Mouse (Mus musculus): ENCODE results near the gene Ssr2. TPM values are rescaled to one million over a fixed set of nuclear protein-coding genes. Genes with fewer than 3 reads are reported as not detected.

Ssr2 gene
- polyA plus RNA-seq, 1 experiment, result 6.5 TPM

DNA sequence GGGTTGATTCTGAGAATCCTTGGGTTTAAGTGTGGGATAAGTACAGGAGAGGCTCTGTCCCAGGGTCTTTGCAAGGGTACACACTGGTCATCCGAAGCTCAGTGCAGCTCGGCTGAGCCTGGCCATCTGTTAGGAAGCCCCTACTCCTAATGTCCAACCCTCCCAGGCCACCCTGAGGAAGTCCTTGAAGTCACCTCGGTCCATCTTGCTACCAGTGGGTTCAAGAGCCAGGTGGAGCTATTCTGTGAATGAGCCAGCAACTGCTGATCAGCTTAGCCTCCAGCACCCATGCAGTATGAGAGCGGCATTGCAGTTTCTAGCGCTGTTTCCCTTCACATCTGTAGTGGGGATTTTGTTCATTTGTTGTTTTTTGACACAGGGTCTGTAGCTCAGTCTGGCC, 35.6 kb upstream of the Ssr2 start:
- Histone ChIP-seq H3K4me3 (replicated peaks) (no peak overlapping the region), H3K27me3 (ENCODE audit: control insufficient read depth) (peaks cover under 1% of the 10 kb centered on the region; the same call in 1 of the 2 replicates), H3K36me3 (ENCODE audit: control insufficient read depth) (no peaks in the 10 kb centered on the region), H3K4me1 (ENCODE audit: control insufficient read depth) (peaks cover 27% of the 10 kb centered on the region), H3K9me3 (ENCODE audit: control insufficient read depth, low read length) (no peaks in the 10 kb centered on the region)
- no peak for TF ChIP-seq GATA1 (IDR thresholded peaks at IDR 0.05; ENCODE audit: low read length)
- TF ChIP-seq TAL1 (IDR thresholded peaks at IDR 0.05; ENCODE audit: low read length), result no peak

- H3K4me1 ChIP-seq (ENCODE audit: control insufficient read depth), result peaks cover 17% of the 10 kb centered on the region
- no peaks in the 10 kb centered on the region for H3K27me3 ChIP-seq (ENCODE audit: control insufficient read depth)
- H3K4me3 ChIP-seq (replicated peaks), result no peak overlapping the region
- H3K9me3 ChIP-seq (ENCODE audit: control insufficient read depth, low read length), result no peaks in the 10 kb centered on the region
- TF ChIP-seq TAL1 (IDR thresholded peaks at IDR 0.05; ENCODE audit: low read length) (no peak), GATA1 (IDR thresholded peaks at IDR 0.05; ENCODE audit: low read length) (no peak)
- no peaks in the 10 kb centered on the region for H3K36me3 ChIP-seq (ENCODE audit: control insufficient read depth)
These were observed 33.9 kb upstream of the Ssr2 start for GRCm38 (mm10) chr3:88541622-88542401.

DNA sequence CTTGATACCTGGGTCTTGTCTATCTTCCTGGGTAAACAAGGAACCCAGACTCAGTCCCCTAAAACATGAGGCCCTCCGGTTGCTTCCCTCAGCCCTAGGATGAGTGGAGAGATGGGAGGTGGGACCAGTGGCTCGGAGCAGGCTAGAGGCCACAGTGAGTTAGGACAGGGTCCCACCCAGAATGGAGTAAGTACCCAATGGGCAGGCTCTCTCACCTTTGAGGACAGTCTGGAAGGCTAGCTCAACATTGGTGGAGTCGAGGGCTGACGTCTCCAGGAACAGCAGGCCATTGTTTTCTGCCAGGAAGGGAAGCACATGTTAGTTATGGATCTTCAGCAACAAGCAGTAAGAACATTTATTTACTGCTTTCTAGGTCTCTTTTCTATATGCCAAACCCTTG, 33.2 kb upstream of the Ssr2 start:
- H3K4me3 ChIP-seq (replicated peaks), result no peak overlapping the region
- peaks cover 16% of the 10 kb centered on the region for H3K4me1 ChIP-seq (ENCODE audit: control insufficient read depth)
- no peaks in the 10 kb centered on the region for H3K36me3 ChIP-seq (ENCODE audit: control insufficient read depth)
- H3K9me3 ChIP-seq (ENCODE audit: control insufficient read depth, low read length), result no peaks in the 10 kb centered on the region
- no peak for TF ChIP-seq TAL1 (IDR thresholded peaks at IDR 0.05; ENCODE audit: low read length)
- TF ChIP-seq GATA1 (IDR thresholded peaks at IDR 0.05; ENCODE audit: low read length), result no peak
- no peaks in the 10 kb centered on the region for H3K27me3 ChIP-seq (ENCODE audit: control insufficient read depth)

DNA sequence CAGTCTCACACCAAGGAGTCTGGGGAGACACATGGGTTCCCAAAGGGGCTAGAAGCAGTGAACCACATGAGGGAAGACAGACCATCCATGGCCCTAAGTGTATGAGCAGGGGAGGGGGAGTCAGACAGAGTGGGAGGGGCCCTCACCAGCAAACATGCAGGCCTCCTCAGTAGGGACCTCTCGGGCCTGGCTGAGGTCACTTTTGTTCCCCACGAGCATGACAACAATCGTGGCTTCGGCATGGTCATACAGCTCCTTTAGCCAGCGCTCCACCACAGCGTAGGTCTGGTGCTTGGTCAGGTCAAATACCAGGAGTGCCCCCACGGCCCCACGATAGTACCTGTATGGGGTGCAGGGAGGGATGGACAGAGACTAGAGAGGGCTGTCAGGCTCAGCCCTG, 32.5 kb upstream of the Ssr2 start:
- H3K9me3 ChIP-seq (ENCODE audit: control insufficient read depth, low read length), result no peaks in the 10 kb centered on the region
- TF ChIP-seq TAL1 (IDR thresholded peaks at IDR 0.05; ENCODE audit: low read length) (no peak), GATA1 (IDR thresholded peaks at IDR 0.05; ENCODE audit: low read length) (no peak)
- H3K4me3 ChIP-seq (replicated peaks), result no peak overlapping the region
- no peaks in the 10 kb centered on the region for H3K27me3 ChIP-seq (ENCODE audit: control insufficient read depth)
- no peaks in the 10 kb centered on the region for H3K36me3 ChIP-seq (ENCODE audit: control insufficient read depth)
- peaks cover 16% of the 10 kb centered on the region for H3K4me1 ChIP-seq (ENCODE audit: control insufficient read depth)

GRCm38 (mm10) chr3:88543651-88544410, 31.8 kb upstream of the Ssr2 start:
- H3K36me3 ChIP-seq (ENCODE audit: control insufficient read depth), result peaks cover 3% of the 10 kb centered on the region; the same call in 1 of the 2 replicates
- no peaks in the 10 kb centered on the region for H3K9me3 ChIP-seq (ENCODE audit: control insufficient read depth, low read length)
- H3K27me3 ChIP-seq (ENCODE audit: control insufficient read depth), result no peaks in the 10 kb centered on the region
- H3K4me1 ChIP-seq (ENCODE audit: control insufficient read depth), result peaks cover 18% of the 10 kb centered on the region
- TF ChIP-seq GATA1 (IDR thresholded peaks at IDR 0.05; ENCODE audit: low read length) (no peak), TAL1 (IDR thresholded peaks at IDR 0.05; ENCODE audit: low read length) (no peak)
- no peak overlapping the region for H3K4me3 ChIP-seq (replicated peaks)

- Histone ChIP-seq H3K27me3 (ENCODE audit: control insufficient read depth) (no peaks in the 10 kb centered on the region), H3K9me3 (ENCODE audit: control insufficient read depth, low read length) (no peaks in the 10 kb centered on the region), H3K36me3 (ENCODE audit: control insufficient read depth) (peaks cover 3% of the 10 kb centered on the region; the same call in 1 of the 2 replicates), H3K4me3 (replicated peaks) (no peak overlapping the region), H3K4me1 (ENCODE audit: control insufficient read depth) (peaks cover 18% of the 10 kb centered on the region)
- TF ChIP-seq TAL1 (IDR thresholded peaks at IDR 0.05; ENCODE audit: low read length) (no peak), GATA1 (IDR thresholded peaks at IDR 0.05; ENCODE audit: low read length) (no peak)
These were observed 31.2 kb upstream of the Ssr2 start for GRCm38 (mm10) chr3:88544514-88544913.

- no peaks in the 10 kb centered on the region for H3K9me3 ChIP-seq (ENCODE audit: control insufficient read depth, low read length)
- peaks cover 21% of the 10 kb centered on the region for H3K4me1 ChIP-seq (ENCODE audit: control insufficient read depth)
- TF ChIP-seq GATA1 (IDR thresholded peaks at IDR 0.05; ENCODE audit: low read length), result no peak
- no peak for TF ChIP-seq TAL1 (IDR thresholded peaks at IDR 0.05; ENCODE audit: low read length)
- H3K4me3 ChIP-seq (replicated peaks), result no peak overlapping the region
- H3K36me3 ChIP-seq (ENCODE audit: control insufficient read depth), result peaks cover 3% of the 10 kb centered on the region; the same call in 1 of the 2 replicates
- H3K27me3 ChIP-seq (ENCODE audit: control insufficient read depth), result no peaks in the 10 kb centered on the region
These were observed 30.6 kb upstream of the Ssr2 start for GRCm38 (mm10) chr3:88544955-88545591.

DNA sequence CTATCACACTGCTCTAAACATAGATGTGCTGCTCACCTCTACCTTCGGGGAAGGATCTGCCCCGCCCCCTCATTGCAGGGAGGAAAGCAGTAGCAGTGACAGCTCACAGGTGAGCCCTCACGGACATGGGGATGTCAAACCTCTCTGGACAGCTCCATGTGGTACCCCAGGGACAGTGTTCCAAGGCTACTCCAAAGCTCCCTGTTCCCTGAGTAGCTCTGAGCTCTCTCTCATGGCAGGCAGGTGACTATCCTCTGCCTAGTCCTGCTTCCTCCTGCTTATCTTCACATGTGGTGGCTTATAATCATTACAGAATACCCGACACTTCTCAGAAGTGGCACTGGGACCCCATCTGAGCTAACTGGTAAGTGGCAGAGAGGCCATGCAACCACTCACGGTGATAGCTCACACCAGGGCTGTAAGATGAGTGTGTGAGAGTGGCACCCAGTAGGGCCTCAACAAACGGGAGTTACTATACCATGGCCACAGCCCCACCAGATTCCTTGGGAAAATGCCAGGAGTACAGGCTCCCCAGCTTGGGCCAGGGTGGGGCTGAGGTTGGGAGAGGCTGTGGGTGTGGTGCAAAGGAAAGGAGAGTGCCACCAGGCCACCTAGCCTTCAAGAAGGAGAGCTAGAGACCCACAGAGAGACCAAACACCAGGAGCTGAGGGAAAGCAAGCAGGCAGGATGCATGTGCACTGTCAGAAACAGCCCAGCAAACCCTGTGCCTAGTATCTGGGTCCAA, 28.8 kb upstream of the Ssr2 start:
- TF ChIP-seq GATA1 (IDR thresholded peaks at IDR 0.05; ENCODE audit: low read length), result no peak
- no peak for TF ChIP-seq TAL1 (IDR thresholded peaks at IDR 0.05; ENCODE audit: low read length)
- H3K4me1 ChIP-seq (ENCODE audit: control insufficient read depth), result peaks cover 32% of the 10 kb centered on the region

More for the DNA sequence above, 28.8 kb upstream of the Ssr2 start:
- Histone ChIP-seq H3K27me3 (ENCODE audit: control insufficient read depth) (no peaks in the 10 kb centered on the region), H3K36me3 (ENCODE audit: control insufficient read depth) (peaks cover 9% of the 10 kb centered on the region), H3K4me3 (replicated peaks) (no peak overlapping the region), H3K9me3 (ENCODE audit: control insufficient read depth, low read length) (no peaks in the 10 kb centered on the region)
